Mouse (Mus musculus) lung, postnatal 4 days (tissue): ENCODE measurements at regions not wholly inside any gene's neighbourhood (a gene's known extent, or its start where the extent isn't known, plus 50 kb on each side); places are given as distances from the start of the nearest gene placed in this dataset.
A peak's percentile ranks its signal among the peaks of the same experiment; 100 is the strongest.

Source experiments
- DNase-seq, 2 experiments: peaks; one replicate each; pipeline ENCODE4 v3.0.0; 2021

DNA sequence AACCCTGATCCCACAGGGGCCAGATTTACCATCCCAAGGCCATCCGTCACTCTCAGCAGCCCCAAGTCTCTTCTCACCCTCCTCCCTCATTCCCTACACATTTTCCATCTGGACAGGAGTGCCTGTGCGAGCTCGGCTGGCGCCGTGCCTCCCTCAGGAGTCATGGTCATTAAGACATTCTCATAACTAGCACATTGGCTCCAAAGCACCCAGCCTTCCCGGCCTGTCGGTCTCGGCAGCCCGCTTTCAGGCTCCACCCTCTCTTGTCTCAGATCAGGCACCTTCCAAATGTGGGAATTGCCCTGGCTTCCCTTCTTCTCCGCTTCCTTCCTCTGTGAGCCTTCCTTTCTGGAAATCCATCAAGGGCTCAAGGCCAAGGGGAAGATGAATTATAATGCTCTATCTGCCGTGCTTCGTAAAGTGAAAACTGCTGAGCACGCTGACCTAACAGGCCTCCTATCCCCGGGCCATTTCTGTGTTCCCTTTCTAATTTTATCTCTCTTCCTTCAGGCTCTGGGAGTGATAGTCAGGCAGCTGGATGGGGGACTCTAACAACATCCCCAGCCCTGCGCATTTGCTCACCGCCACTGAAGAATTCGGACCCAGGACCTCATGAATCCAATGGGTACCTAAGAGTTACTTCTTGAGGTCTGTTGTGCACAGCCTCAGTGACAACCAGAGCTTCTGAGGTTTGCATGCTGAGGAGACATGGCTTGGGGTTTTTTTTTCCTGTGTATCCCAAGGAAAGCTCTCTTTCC, 130.2 kb upstream of the Six2 start:
- peak in 1 of 2 experiments; percentile 26 for DNase-seq

DNA sequence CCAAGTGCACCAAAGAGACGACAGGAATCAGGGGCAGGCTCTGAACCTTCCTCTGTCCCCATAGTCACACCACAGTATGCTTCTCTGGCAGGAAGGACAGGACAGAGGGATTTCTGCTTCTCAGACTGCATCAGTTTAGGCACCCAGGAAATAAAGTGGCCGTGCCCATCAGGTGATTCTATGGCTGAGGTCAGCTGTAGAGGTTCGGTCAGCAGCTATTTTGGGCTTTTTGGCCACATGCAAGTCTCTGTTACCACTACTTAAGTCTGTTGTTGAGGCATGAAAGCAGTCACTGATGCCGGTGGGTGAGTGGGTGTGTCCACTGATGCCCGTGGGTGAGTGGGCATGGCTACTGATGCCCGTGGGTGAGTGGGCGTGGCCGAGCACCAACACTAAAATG, 128.4 kb upstream of the Six2 start:
- DNase-seq, result no peak

DNA sequence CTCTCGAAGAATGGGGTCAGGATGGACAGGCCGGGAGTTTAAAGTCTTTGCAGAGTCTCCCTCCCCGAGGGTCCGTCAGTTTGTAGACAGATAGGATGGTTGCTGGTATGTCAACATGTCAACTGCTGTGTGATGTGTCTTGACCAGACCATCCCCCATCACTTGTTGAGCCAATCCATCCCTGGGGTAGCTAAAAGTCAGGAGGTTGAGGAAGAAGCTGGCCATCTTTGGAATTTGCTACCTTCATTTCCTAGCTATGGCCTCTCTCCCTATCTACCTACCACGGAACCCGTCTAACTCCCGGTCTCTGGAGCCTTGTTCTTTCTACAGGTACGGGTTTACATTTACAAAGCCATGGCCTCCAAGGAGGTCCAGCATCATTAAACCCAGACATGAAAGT, 128.0 kb upstream of the Six2 start:
- no peak for DNase-seq

DNA sequence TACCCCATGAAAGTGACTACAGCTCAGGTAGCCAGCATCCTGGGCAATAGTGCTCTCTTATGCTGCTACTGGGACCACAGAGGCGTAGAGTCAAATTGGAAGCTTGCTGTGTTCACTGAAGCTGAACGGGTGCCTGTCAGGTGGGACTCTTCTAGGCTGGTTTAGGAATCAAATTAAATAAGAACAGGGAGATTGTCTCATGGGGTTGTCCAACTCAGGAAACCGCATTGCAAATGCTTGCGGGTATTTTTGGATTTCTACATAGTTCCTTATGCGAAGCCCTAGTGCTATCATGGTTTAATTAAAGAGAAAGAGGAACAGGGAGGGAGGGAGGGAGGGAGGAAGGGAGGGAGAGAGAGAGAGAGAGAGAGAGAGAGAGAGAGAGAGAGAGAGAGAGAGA, 120.5 kb upstream of the Six2 start:
- DNase-seq, result no peak

DNA sequence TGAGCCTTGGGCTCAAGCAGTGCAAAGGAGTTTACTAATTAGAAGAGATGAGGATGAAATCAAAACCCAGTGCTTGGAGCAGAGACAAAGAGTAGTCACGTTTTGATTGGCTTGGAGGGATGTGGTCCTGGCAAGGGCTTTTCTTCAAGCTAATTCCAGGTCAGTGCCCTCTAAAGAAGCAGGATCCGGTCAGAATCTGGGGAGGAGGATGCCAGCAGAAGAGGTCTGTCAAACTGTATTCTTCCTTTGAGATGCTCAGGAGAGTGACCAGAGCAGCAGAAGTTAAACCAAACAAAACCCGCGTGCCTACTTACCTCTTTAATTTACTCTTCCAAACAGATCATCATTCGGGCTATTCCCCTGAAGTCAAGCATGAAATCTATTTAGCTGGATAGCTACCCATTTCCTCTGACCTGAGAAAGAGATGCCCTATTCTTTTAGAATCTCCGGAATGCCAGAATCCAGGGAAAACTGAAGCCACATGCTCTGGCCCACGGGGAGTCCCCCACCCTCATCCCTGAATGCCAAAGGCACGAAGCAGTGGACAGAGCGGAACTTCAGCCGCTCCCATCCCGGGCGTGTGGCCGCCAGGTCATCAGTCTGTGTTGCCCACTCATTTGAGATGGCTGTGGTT, 117.8 kb upstream of the Six2 start:
- DNase-seq, result no peak

DNA sequence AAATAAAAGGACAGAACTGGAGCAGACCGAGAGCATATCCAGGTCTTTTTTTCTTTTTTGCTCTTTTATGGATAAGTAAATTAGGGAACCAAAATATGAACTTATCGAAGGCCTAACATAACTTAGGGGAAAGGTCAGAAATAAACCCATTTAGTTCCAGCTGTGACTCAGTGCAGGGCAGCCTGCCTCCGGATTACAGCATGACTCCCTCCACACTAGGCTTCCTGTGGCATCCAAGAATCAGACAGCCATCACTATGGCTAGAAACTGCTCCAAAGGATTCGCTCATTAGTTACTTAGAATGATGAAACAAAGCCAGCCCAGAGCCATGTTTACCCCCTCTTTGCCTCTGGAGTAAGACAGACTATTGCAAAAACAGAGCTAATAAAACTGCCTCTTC, 116.6 kb upstream of the Six2 start:
- DNase-seq, result no peak

DNA sequence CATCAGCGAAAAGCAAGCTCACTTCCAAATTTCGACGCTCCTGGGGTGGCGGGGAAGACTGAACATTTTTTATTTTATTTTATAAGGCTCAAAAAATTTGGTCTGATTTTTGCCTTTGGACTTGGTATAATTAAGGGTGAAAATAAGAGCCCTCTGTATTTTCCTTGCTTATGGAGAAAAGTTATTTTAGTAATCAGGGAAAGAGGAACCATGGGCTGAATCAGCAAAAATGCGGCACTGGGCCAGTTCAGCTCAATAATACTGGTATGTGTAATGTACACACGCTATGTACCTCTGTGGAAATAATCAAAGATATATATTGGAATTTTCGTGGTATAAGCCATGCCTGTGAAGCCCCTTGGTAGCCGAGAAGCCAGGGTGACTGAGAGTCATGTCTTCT, 113.7 kb upstream of the Six2 start:
- no peak for DNase-seq

DNA sequence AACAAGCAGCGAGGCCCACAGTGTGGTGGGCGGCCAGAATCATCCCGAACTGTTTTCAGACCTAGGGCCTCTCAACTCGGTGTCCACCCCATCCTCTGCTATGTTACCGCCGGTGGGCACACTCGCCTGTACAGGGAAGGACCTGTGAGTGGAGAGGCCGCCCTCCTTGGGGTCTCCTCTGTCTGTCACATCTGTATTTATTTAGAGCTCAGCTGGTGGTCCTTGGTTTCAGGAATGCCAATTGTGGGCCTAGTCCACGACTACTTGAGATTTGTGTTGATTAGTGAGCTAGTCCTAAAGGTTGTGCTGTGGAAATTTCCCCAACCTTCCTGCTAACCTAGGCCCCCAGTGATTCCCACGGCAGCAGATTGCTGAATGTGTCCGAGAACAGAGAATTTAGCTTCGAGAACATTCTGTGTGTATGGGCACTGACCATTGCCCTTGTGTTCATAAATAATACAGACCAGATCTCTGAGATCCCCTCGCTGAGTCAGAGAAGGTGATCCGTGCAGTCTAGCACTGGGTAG, 113.1 kb upstream of the Six2 start:
- DNase-seq, result no peak

DNA sequence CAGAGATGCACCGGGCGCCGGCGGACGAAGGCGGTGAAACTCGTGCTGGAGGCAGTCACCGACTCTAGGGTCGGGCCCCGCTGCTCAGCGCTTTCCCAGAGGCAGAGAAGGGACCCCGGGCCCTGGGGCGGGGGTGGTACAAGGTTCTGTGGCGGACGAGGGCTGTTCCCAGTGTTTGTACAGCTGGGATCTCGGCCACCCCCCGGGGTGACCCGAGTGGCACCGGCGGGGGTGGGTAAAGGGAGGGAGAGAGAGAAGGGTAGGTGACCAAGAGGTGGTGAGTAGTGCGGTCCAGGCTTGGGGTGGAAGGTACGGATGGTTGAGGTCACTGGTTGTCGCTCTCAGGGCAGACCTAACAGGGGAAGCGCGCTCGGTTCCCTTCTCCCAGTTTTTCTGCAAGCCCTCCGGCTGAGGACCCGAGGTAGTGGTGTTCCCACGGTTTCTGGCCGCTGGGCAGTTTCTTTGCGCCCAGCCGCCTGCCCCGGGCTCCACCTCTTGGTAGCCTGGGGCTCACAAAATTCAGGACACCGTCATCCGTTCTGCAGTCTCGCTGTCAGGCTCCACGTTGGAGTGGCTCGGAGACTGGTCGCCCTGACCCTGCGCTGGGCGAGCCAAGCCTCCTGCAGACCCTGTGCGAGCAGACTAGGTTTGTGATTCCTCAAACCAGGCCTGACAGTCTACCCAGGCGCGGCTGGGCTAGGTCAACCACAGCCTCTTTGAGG, 112.4 kb upstream of the Six2 start:
- DNase-seq, result no peak

DNA sequence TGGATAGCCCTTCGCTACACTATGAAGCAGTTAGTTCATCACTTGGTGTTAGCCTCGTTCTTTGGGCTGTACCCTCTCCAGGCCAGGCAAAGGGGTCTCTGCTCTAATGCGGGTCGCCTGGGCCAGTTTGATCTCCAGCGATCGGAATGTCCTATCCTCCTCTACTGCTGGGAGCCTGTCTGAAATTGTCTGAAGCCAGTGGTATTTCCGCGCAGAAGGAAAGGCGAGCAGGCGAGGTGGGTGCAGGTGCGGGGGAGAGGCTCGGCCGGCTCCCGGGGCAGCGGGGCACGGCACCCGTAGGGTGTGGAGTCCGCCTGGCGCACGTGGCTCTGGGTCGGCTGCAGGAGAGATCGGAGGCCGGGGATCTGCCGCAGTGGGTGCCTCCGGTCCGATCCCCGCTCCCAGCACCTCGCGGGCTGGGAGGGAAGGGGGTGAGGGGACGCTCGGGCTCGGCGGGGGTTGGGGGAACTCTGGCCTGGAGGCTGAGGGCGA, 111.8 kb upstream of the Six2 start:
- peak; percentile 5 to 29 for DNase-seq

DNA sequence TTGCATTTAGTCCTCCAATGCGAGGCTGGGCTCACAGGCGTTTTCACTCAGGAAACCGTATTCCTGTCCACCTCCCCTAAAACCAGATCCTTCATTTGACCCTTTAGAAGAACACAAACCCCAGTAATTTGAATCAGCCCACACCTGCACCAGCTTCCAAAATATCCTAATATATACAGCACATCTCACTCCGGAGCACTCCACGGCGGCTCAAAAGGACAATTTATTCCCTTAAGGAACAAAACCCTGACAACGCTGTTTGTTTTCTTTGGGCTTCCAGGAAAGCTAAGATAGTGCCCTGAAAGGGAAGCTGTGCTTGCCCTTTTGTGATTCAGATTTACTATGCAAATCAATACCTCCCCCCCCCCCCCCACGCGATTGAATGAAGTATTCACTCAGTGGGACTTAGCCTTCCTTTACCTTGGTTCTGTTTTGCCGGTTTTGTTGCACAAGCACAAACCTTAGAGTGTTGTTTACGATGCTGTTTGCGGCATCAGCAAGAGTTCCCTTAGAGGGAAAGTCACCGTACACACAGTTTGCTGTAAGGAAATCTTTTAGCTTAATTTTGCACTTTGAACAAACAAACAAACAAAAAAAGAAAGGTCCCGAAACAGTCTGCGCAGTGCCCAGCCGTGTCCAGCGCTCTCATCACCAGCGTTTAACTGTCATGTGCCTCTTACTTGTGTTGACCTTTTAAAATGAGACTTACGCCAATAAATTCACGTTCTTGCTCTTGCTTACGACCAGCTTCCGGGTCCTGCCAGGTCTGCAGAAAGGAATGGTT, 111.2 kb upstream of the Six2 start:
- DNase-seq, result no peak

DNA sequence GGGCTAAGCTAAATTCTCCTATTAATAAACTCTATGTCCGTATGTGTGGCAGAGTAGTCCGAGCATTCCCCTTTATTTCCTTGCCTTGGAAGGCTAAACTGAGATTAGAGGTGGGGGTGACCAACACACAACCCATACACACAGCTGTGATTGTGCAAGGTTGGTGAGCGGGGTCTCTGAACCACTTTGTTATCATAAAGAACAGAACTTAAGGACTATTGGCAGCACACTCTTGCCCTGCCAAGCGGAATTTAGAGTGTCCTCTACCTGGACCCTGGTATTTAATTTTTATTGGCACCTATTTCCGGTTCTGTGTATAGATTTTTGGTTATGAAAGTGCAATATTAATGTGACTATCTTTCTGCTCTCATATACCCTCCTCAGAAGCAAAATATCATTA, 109.7 kb upstream of the Six2 start:
- DNase-seq, result no peak

DNA sequence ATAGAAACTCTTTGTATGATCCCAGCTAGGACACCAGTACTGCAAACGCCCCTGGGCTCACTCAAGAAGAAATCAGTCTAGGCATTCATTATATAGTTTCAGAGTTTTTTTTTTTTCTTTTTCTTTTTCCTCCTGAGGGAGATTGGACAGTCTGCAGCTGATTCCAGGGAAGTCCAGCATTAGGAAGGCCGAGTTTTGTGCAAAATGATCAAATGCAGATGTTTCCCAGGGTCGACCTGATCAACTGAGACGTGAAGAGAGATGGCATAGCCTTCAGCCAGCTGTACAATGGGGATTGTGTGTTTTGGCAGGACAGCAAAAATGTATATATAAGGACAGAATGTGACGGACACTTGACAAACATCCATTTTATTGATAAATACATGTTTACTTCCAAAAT, 107.7 kb upstream of the Six2 start:
- DNase-seq, result no peak

DNA sequence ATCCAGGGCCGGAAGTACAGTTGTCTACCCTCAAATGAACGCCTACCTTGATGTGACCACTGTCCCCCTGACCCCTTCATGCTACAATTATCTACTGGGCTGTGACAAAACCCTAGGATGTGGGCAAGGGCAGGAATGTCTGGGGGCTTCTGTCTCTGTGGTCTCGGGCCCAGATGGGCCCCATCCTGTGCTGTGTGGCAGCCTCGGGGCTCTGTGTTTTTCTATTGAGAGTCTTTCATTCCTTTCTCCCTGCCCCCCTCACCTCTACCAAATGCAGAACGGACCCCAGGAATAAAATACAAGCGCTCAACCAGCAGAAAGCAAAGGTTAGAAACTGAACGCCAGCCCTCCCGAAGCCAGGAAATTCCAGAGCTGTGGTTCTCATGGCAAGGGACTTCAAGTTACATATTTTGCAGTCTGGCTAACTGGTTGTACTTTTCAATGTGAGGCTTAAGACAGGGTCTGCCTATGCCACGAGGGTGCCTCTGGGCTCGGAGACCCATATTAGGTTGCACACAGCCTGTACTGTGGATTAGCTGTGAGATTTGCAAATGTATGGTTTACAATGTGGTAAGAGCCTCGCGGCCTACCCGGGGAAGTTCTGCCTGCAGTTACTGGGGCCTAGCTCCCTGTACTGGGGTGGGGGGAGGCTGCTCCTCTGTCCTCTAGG, 97.7 kb upstream of the Six2 start:
- DNase-seq, result no peak

DNA sequence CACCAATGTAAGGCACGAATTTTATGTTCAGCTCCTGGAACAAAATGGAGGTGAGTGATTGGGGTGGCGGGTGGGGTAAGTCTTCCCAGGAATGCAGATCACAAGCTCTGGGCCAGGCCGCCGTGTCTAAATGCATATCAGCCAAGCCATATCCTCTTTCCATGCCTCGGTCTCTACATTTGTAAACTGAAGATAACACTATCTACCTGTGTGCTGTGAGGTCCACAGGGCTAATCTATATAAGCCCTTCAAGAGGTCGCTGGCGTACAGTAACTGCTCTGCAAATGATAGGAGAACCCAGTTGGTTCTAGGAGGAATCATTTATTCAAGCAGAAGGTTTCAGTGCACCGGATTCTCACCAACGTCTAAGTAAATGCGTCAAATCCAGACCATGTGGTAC, 92.4 kb upstream of the Six2 start:
- DNase-seq, result no peak

DNA sequence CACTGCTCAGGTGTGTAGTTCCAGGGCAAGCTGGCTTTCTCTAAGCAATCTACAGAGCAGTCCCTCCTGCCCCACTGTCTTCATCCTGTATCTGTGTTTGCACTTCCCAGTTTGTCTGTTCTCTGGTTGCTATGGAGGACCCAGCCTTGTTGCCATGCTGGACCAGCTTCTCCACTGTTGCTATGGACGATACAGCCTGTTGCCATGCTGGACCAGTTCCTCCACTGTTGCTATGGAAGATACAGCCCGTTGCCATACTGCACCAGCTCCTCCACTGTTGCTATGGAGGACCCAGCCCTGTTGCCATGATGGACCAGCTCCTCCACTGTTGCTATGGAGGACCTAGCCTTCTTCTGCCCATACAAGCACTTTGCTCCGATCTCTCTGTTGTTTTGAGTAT, 88.8 kb upstream of the Six2 start:
- DNase-seq, result no peak

DNA sequence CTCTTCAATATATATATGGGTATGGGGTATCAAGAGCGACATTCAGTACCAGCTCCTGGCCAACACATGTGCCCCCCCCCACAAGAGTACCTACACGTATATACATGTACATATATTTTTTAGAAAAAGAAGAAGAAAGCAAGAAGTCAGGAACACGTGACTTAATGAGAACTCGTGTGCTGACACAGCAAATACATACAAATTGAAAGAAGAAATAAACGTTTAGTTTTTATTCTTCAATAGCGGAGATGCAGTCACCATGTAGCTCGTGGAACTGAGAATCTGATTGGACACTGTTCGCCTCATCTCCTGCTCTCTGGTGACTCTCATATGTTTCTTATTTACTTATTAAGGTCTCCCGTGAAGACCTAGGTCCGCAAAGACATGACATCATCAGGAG, 80.3 kb upstream of the Six2 start:
- no peak for DNase-seq

DNA sequence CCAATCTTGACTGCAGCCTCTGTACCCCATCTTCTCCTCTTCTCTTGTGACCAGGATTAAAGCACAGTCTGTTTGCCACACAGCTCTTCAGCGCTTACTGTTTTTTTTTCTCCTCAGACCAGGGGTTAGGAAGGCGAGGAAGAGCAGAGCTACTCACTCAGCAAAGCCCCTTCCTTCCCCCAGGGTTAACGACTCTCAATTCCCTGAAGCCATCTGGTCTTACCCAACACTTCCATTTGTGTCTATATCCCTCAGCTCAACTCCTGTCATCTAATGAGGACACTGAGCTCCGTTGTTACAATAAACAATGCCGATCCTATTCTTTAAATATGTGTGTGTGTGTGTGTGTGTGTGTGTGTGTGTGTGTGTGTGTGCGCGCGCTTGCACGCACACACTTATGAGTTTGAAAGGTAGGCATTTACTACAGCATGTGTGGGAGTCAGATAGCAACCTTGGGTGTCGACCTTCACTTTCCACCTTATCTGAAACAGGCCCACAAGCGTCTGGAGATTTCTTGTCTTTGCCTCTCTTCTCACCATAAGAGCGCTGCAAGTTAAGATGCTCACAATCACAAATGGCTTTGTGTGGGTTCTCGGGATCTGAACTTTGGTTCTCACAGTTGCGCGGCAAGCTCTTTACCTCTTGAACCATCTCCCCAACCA, 79.3 kb upstream of the Six2 start:
- DNase-seq, result no peak

DNA sequence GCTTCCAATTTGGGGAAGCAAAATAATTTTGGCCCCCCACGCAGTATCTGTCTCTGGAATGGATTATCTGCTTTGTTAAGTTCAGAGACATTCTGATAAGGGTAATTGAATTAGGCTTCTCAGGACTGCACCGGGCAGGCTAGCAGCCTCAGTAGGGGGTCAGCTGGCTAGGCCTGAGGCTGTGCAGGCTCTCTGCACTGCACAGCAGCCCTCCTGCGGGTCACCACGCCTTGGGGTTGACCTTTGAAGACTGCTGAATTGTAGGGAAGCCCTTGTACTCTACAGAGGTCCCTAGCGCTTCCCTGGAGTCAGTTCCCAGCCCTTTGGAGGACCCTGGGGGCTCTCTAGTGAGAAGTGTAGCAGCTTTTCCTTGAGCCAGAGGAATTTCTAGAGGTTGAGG, 78.5 kb upstream of the Six2 start:
- no peak for DNase-seq

DNA sequence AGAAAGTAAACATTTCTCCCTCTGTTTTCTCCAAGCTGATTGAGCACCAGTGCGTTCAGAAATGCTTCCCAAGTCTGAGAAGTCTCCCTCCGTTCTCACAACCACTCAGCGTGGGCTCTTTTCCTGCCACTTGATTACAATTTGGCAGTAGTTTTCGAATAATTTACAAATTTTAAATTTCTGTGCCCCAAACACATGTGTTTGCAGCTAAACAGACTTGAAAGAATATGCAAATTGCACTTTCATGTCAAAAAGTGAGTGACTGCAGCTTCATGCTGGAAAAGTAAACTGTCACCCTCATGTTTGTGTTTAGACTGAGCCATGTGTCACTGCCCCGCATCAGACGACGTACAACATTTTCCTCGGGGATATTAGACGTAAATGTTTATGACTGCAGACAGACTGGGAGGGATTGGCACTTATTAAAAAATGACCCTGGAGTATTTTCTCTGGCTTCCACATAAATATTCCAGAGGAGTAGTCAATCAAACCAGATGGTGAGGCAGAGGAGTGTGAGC, 70.6 kb upstream of the Six2 start:
- no peak for DNase-seq

DNA sequence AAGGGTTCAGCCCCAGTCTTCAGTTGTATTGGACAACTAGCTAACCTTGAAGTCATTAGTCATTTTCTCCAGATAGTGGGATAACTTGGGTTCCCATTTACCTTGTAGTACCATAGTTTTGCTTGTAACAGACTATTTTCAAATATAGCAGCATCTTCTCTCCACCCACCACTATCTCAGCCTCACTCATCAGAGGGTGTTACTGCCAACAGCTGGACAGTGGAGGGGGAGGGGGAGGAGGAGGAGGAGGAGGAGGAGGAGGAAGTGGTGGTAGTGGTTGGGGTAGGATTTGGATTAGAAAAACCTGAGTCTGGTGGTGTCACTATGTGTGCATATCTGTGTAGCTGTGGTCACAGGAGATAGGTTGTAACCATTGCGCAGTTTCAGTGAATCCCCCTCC, 69.6 kb upstream of the Six2 start:
- DNase-seq, result no peak

DNA sequence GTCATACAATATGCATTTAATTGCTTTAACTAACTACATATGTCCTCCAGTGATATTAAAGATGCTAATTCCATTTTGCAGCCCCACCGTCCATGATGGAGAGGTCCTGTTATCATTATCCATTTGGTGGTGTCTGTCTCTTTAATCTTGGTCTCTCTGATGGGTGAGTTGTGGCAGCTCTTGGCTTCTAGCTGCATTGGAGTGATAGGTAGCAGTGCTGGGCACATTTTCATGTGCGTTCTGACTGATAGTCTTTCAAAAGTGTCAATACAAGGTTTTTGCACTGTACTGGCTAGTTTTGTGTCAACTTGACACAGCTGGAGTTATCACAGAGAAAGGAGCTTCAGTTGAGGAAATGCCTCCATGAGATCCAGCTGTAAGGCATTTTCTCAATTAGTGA, 67.5 kb upstream of the Six2 start:
- no peak for DNase-seq
